Mouse (Mus musculus) retina, postnatal 1 day (tissue): ENCODE measurements at regions not wholly inside any gene's neighbourhood (a gene's known extent, or its start where the extent isn't known, plus 50 kb on each side); places are given as distances from the start of the nearest gene placed in this dataset.
"Not testable (repeated sequence)": the region's sequence is repeated elsewhere in the genome, so short reads cannot be mapped to it uniquely, and the experiment has no call there.

Experiments used
- DNase-seq: peaks from one replicate; pipeline ENCODE4 v3.0.0-alpha.2; 2012

- no peak for DNase-seq
Observed at GRCm38 (mm10) chr7:116596914-116597313, 92.7 kb downstream of the Nucb2 start.

DNA sequence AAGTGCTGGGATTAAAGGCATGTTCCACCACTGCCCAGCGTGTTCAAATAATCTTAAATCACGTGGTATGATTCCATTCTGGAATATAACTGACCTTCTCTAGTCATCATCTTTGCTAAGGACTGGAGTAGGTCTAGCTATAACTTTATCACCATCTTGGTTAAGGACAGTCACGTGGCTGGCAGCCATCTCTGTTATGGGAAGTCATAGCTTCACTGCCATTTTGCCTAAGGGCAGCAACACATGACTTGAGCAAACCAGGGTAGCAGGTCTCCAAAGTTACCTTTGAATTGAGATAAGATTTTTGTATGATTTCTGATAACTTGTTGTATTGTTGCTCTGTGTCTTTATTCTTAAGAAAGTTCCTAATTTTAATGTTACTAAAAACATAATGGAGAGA, 96.2 kb downstream of the Nucb2 start:
- DNase-seq = no peak

DNA sequence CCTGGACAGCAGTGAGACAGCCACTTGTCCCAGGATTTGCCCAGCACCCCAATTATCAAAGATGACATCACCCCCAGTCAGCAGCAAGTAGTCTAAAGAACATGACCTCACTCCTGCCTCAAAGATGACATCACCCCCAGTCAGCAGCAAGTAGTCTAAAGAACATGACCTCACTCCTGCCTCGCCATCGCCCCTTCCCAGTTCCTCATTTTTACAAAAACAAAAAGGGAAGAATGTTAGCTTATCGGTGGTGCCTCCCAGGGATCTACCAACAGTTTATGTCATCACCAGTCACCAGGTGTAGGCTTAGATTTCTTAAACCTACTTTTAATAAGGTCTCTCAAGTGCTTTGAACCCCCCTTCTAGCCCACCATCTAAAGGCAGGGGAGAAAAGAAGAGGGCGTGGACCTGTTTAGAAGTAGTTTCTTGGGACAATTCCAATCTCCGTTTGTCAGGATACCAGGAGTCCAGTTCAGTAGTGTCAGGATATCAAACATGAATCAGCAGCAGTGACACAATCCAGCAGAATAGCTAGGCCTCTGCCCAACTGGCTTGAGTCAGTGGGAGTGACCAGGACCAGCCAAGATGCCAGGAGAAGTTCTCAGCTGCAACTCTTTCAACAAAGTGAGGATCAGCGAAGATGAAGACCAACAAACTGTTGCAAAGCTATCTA, 99.1 kb downstream of the Nucb2 start:
- peak; percentile 11 for DNase-seq

DNA sequence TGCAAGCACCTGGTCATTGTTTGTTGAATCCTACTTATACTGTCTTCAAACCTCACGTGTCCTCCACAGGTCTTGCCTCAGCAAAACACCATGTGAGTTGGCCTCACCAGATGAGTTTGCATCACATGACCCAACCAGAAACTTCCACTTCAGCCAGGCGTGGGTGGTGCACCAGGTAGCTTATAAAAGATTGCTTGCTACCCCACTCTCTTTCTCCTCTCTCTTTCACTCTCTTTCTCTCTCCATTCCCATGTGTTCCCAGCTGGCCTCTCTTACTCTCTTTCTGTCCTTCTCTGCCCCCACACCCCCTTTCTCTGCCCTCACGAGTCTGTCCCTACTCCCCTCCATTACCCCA, 99.6 kb downstream of the Nucb2 start:
- DNase-seq = no peak

DNA sequence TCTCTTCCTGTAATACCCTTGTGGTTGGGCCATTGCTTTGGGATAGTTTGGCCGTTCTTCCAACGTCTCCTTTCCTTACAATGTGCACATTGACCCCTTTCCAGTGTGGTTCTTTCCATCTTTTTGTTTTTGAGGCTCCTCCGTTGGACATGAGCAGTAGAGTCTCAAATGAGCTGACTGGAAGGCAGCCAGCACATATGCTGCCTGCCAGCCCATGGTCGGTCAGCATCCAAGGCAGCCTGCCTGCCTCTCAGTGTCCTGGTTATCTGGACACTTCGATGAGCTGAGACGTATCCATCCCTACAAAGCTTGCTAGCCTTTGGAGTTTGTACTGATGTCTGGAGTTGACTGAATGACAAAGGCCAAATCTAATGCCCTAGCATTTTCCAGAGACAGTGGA, 102.1 kb downstream of the Nucb2 start:
- DNase-seq = no peak

DNA sequence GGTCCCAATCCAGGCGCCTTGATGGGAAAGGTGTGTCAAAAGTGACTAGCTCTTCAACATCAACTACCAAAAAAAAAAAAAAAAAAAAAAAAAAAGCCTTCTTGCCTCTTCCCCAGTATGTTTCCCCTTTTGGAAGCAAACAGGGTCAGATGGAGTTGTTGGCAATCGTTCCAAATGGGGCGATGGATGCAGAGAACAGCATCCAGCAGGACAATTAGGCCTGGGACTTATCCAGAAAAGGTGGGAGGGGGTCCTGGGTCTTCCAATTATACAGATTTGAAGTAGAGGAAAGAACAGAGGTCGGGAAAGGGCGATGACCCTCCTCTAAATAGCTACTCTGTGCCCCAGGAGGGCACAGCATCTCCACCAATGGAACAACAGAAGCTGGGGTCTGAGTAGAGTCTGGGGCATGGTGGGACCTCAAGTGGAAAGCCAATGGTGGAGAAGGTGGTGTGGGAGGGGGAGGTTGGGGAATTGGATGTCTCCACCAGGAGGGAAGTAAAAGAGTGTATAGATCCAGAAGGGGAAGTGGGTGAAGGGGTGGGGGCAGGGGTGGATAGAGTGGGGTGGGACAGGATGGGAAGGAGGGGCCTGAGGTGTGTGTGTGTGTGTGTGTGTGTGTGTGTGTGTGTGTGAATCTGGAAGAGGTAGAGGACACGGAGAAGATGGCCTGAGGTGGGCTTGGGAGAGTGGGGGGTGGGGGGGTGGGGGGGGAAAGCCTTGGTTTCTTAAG, 102.7 kb downstream of the Nucb2 start:
- DNase-seq = peak; percentile 10

- DNase-seq = peak; percentile 43
Observed at GRCm38 (mm10) chr7:116607628-116608225, 103.6 kb downstream of the Nucb2 start.

- DNase-seq = peak; percentile 92
Observed at GRCm38 (mm10) chr7:116608350-116609085, 104.3 kb downstream of the Nucb2 start.

GRCm38 (mm10) chr7:116609406-116609805, 105.2 kb downstream of the Nucb2 start:
- no peak for DNase-seq

DNA sequence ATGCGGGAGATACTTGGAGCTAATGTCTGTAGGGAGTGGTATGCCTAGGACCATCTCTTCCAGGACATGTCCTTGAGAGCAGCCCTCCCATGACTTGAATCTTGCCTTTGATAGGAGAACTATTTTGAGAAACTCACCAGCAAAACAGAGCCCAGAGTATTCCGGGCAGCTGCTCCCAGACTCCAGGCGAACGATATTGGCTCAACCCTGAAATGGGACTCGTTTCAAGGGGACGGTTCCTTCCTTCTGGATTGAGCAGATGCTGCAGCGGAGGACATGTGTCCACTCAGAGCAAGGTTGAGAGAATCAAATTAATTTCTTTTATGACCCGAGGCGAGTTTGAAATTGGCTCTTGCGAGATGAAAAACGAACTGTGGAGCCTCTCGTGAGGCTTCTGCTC, 105.7 kb downstream of the Nucb2 start:
- no peak for DNase-seq

DNA sequence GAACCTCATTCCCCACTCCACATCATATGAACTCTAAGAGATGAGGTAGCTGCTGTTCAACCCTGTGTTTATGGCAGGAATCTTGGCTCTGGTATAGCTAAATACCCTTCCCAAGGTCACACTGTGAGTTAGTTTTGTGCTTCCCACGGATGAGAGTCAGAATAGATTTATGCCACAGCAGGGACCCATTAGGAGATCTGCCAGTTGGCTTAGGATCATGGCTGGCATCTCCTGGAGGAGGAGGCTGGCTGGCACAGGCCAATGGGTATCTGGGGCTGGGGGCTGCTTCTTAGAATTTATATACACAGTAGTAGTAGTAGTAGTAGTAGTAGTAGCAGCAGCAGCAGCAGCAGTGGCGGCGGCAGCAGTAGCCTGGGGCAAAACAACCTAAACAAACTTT, 111.8 kb downstream of the Nucb2 start:
- no peak for DNase-seq

DNA sequence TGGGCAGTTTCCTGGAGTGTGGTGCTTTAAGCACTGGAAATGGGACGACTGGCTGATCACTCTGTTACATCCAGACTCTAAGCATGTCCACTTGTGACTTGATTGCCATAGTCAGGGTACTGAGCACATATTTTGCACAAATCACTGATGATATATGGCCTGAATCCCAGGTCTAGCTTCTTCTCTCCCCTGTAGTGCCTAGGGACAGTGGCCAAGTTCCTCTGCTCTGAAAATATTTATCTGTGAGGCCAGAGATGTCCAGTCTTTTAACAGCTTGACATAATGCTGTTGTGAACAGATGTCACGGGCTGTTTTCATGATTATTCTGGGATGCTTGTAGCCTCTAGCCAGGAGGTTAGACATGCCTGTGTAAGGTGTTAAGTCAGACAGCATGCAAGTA, 115.5 kb downstream of the Nucb2 start:
- DNase-seq = no peak

- DNase-seq = no peak
Observed at GRCm38 (mm10) chr7:116620381-116620780, 116.2 kb downstream of the Nucb2 start.

- no peak for DNase-seq
Observed at GRCm38 (mm10) chr7:116633210-116633609, 129.0 kb downstream of the Nucb2 start.

- peak; percentile 87 for DNase-seq
Observed at GRCm38 (mm10) chr7:116644902-116645650, 140.9 kb downstream of the Nucb2 start.

DNA sequence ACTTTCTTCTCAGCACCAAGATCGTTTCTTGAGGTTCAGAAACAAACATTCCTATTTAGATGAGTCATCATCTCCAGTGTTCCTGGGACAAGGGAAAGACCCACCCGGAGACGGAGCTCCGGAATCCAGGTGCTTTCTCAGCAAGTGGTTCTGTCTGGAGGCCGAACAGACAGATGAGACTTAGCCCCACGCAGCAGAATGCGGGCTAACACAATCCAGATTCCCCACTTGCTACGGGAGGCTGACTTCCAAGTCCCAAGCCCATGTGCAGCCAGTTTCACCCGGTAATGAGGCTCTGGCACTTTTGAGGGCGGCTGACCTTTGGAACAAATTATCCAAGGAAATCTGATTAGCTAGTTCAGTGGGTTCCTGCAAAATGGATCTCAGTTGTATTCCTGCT, 150.3 kb downstream of the Nucb2 start:
- peak; percentile 36 for DNase-seq

GRCm38 (mm10) chr7:116657040-116657439, 152.9 kb downstream of the Nucb2 start:
- not testable (repeated sequence) for DNase-seq

DNA sequence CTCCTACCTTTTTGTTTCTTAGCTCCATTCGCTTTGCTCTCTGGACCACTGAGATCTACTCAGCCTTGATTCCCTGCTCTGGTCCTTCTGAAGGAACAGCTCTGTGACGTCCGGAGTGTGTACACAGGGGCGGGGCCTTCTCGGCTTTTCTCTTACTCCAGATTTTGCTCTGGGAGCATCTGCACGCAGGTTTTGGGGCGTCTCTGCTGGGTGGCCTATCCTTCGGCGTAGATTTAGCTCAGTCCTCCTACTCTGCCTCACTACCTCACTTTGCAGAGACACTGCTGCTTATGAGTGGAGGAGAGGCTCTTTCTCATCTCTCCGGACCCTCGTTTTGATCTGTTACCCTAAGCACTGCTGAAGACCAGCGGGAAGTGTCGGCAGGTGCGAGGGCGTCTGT, 161.4 kb downstream of the Nucb2 start:
- no peak for DNase-seq

DNA sequence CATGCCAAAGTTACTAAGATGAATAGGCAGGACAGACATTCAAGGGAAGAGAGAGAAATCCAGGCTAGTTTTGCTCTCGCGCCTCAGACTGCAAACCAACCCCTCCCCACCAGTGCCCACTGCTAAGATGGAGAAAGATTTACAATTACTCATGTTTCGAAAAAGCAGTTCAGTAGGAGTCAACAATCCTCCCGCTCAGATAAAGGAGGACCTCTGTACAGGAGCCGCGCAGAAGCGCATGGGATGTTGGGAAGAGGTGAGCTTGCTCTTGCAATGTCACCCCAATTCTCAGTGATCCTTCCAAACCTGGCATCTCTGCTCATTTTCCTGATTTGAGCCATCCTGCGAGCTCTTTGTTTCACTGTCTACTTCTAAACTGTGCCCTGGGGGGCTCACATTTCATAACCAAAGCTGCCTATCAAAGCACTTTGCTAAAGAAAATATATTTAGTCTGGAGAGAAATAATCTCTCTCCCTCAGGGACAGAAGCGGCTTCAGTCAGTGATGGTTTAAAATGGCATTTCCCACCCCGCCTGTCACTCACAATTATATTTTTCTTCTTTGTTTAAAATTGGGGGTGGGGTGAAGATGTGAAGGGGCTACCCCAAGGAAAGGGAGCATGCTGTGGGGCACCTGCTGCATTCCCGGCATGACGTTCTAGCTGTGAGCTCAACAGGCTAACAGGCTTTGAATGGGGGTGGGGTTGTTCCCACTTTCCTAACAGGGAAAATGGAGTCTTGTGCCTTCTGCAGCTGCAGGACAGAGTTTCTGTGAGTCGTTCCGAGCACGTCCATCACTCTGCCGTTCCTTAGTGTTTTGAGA, 170.2 kb downstream of the Nucb2 start:
- DNase-seq = peak; percentile 86

GRCm38 (mm10) chr7:116676696-116677095, 172.5 kb downstream of the Nucb2 start:
- no peak for DNase-seq

- DNase-seq = no peak
Observed at GRCm38 (mm10) chr7:116679195-116679594, 175.0 kb downstream of the Nucb2 start.

GRCm38 (mm10) chr7:116680523-116680922, 176.4 kb downstream of the Nucb2 start:
- peak; percentile 68 for DNase-seq
